Mouse (Mus musculus) forebrain, postnatal 0 days (tissue): ENCODE measurements at regions not wholly inside any gene's neighbourhood (a gene's known extent, or its start where the extent isn't known, plus 50 kb on each side); places are given as distances from the start of the nearest gene placed in this dataset.

ENCODE experiments used
- ATAC-seq: fragments of 200-750 bp; cut with Nextera tagmentation; 2 replicates; pipeline ENCODE4 v1.8.0; 2017; ENCODE audit warnings: mild to moderate bottlenecking, moderate library complexity
- DNase-seq: peaks from one replicate; pipeline ENCODE4 v3.0.0-alpha.2; 2015
- H3K27ac ChIP-seq: fragments of 300-500 bp; sonication (generic); 2 replicates; pipeline ENCODE4 v1.5.1; 2014; ENCODE audit warnings: low read depth, mild to moderate bottlenecking, antibody characterized with exemption, low read length, moderate library complexity, mixed read lengths
- H3K27me3 ChIP-seq: fragments of 300-500 bp; sonication (generic); 2 replicates; pipeline ENCODE4 v1.6.1; 2014; ENCODE audit warnings: mild to moderate bottlenecking, low read length, mixed read lengths; ENCODE audit not compliant: insufficient read depth
- H3K36me3 ChIP-seq: fragments of 300-500 bp; sonication (generic); 2 replicates; pipeline ENCODE4 v1.6.1; 2014; ENCODE audit warnings: mild to moderate bottlenecking, moderate library complexity; ENCODE audit not compliant: insufficient read depth
- H3K4me1 ChIP-seq: fragments of 300-500 bp; sonication (generic); 2 replicates; pipeline ENCODE4 v1.6.1; 2014; ENCODE audit warnings: antibody characterized with exemption; ENCODE audit not compliant: insufficient read depth
- H3K4me2 ChIP-seq: fragments of 300-500 bp; sonication (generic); 2 replicates; pipeline ENCODE4 v1.6.1; 2014; ENCODE audit warnings: low read depth, mild to moderate bottlenecking, moderate library complexity
- H3K4me3 ChIP-seq: fragments of 300-500 bp; sonication (generic); 2 replicates; pipeline ENCODE4 v1.5.1; 2014; ENCODE audit warnings: low read depth, low read length, mixed read lengths
- H3K9ac ChIP-seq: fragments of 300-500 bp; sonication (generic); 2 replicates; pipeline ENCODE4 v1.6.1; 2014; ENCODE audit warnings: mild to moderate bottlenecking
- H3K9me3 ChIP-seq: fragments of 300-500 bp; sonication (generic); 2 replicates; pipeline ENCODE4 v1.6.1; 2016; ENCODE audit warnings: low read length
- CTCF ChIP-seq: sonication (generic); IDR thresholded peaks from 2 replicates; pipeline ENCODE4 v1.5.1; 2016; ENCODE audit warnings: antibody characterized with exemption, control low read depth, low read depth
- WGBS: fragments of 180-500 bp; shearing (Covaris S2); extraction: QIAGEN DNeasy Blood & Tissue Kit; methylation state at CpG from one replicate; pipeline ENCODE4 v1.1.7; 2014; 5-methylcytosine and 5-hydroxymethylcytosine counted together

- ATAC-seq (peak; percentile 89), DNase-seq (peak; percentile 75)
- 8% methylated on average over 11 of the region's 11 CpGs for WGBS
- H3K4me3 ChIP-seq = peak overlapping the region; percentile 18
- TF ChIP-seq CTCF = no peak
- H3K27ac ChIP-seq = peak overlapping the region; percentile 66
- no peaks in the 10 kb centered on the region for H3K36me3 ChIP-seq
- H3K4me1 ChIP-seq = peaks cover 19% of the 10 kb centered on the region
- H3K4me2 ChIP-seq = peak overlapping the region; percentile 46
- no peaks in the 10 kb centered on the region for H3K9me3 ChIP-seq
- H3K9ac ChIP-seq = 0 out of 2 replicates have a peak overlapping the region, but pooled peaks have one; percentile 18
- H3K27me3 ChIP-seq = no peaks in the 10 kb centered on the region
Observed at GRCm38 (mm10) chr3:130963625-130964024, 146.6 kb upstream of the Lef1 start.

- 8% methylated on average over 12 of the region's 12 CpGs for WGBS
- peak overlapping the region; percentile 46 for H3K4me2 ChIP-seq
- peak; percentile 64 for ATAC-seq
- peak; percentile 59 for DNase-seq
- H3K27ac ChIP-seq = peak overlapping the region; percentile 66
- no peaks in the 10 kb centered on the region for H3K27me3 ChIP-seq
- H3K36me3 ChIP-seq = no peaks in the 10 kb centered on the region
- H3K9me3 ChIP-seq = no peaks in the 10 kb centered on the region
- peaks cover 19% of the 10 kb centered on the region for H3K4me1 ChIP-seq
- H3K9ac ChIP-seq = 0 out of 2 replicates have a peak overlapping the region, but pooled peaks have one; percentile 6
- TF ChIP-seq CTCF = no peak
- peak overlapping the region; percentile 18; the same call in 1 of the 2 replicates for H3K4me3 ChIP-seq
Observed at GRCm38 (mm10) chr3:130962701-130963472, 147.4 kb upstream of the Lef1 start.

DNA sequence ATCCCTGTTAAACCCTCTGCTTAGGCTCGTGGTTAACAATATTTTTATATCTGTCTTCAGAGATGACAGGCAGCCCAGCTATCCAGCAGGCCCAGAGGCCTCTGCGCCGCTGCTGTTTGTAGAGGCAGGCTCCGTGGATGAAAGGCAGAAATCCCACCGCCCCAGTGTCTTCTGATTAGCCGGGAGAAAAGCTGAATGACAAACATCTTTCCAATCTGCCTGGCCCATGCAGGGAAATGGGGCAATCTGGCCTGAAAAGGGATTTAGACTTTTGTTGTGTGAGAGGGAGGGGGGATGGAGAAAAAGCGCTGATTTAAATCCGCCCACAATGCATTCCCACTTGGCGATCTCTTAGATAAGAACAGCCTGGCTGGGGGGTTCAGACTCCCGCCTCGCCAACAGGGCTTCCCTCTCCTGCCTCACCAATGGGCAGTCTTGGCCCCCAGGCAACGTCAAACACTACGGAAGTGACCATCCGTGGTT, 148.1 kb upstream of the Lef1 start:
- Histone ChIP-seq H3K9ac (0 out of 2 replicates have a peak overlapping the region, but pooled peaks have one; percentile 6), H3K4me1 (peaks cover 19% of the 10 kb centered on the region), H3K9me3 (no peaks in the 10 kb centered on the region), H3K4me2 (peak overlapping the region; percentile 29; the same call in 1 of the 2 replicates), H3K27ac (no peak overlapping the region), H3K36me3 (no peaks in the 10 kb centered on the region), H3K4me3 (no peak overlapping the region), H3K27me3 (no peaks in the 10 kb centered on the region)
- ATAC-seq (peak; percentile 28), DNase-seq (peak; percentile 54)
- no peak for TF ChIP-seq CTCF
- WGBS = 9% methylated on average over 14 of the region's 14 CpGs

DNA sequence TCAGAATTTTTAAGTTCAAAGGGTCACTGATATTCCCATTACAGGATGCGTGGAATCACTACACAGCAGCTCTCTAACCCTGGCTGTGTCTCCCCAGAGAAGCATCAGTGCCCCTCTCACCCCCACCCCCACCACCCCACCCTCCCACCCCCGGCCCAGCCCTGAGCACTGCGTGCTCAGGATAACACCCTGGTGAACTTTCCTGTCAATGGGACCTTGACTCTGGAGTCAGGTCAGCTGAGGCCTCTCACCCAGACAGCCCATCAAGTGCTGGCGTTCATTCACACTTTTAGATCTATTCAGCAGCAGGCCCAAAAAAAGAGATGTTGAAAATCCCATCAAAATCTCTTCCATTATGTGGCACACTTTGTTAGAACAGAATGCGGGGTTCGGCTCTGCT, 148.6 kb upstream of the Lef1 start:
- 35% methylated on average over 6 of the region's 6 CpGs for WGBS
- DNase-seq = no peak
- no peak overlapping the region for H3K27ac ChIP-seq
- no peak for TF ChIP-seq CTCF
- H3K4me2 ChIP-seq = 0 out of 2 replicates have a peak overlapping the region, but pooled peaks have one; percentile 29
- no peaks in the 10 kb centered on the region for H3K9me3 ChIP-seq
- 0 out of 2 replicates have a peak overlapping the region, but pooled peaks have one; percentile 6 for H3K9ac ChIP-seq
- no peak; the same call in 1 of the 2 replicates for ATAC-seq
- peaks cover 19% of the 10 kb centered on the region for H3K4me1 ChIP-seq
- no peaks in the 10 kb centered on the region for H3K27me3 ChIP-seq
- no peak overlapping the region for H3K4me3 ChIP-seq
- H3K36me3 ChIP-seq = no peaks in the 10 kb centered on the region

- 52% methylated on average over 4 of the region's 4 CpGs for WGBS
- Histone ChIP-seq H3K27ac (no peak overlapping the region), H3K9me3 (no peaks in the 10 kb centered on the region), H3K27me3 (no peaks in the 10 kb centered on the region), H3K4me1 (no peaks in the 10 kb centered on the region), H3K4me2 (no peak overlapping the region), H3K36me3 (no peaks in the 10 kb centered on the region), H3K9ac (no peak overlapping the region), H3K4me3 (no peak overlapping the region)
- no peak for TF ChIP-seq CTCF
- ATAC-seq (no peak), DNase-seq (peak; percentile 64)
Observed at GRCm38 (mm10) chr3:130955958-130956357, 154.3 kb upstream of the Lef1 start.

DNA sequence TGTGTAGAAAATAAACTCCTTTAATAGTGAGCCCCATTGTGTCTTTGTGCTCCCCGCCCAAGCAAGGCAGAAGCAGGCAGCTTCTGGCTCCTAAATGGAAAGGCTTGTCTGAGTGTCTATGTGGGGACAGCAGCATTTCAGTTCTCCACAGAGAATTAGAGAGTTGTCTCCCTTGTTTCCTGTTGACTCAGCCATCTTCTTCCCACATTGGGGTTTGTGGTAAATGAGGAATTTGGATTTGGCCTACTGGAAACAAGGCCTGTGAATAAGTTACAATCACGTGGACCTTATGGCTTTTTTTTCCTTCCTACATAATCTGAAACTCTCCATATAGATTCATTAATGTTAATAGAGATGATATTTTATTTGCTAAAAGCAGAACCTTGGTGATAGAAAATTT, 158.9 kb upstream of the Lef1 start:
- ATAC-seq (no peak), DNase-seq (no peak)
- H3K27me3 ChIP-seq = no peaks in the 10 kb centered on the region
- H3K27ac ChIP-seq = no peak overlapping the region
- no peaks in the 10 kb centered on the region for H3K9me3 ChIP-seq
- no peaks in the 10 kb centered on the region for H3K36me3 ChIP-seq
- no peak overlapping the region for H3K4me3 ChIP-seq
- H3K4me2 ChIP-seq = no peak overlapping the region
- H3K4me1 ChIP-seq = peaks cover 8% of the 10 kb centered on the region; the same call in 1 of the 2 replicates
- no peak for TF ChIP-seq CTCF
- no peak overlapping the region for H3K9ac ChIP-seq
- 69% methylated on average over 2 of the region's 2 CpGs for WGBS

DNA sequence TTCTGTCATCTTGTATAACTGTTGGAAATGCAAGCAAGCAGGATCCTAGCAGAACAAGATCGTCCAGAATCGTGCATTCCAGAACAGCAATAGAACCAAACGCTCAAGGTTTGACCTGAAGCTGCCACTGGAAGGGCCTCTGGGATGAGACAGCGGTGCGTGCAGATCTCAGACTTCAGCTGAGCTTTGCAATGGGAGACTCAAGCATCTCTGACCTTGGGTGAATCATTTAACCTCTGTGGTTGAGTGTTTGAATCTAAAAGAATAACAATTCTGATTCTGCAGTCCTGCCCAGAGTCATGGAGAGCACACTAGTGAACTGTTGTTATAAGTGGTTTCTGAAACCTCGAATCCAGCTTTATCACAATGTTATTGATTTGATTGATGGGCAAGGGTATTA, 159.4 kb upstream of the Lef1 start:
- no peak overlapping the region for H3K9ac ChIP-seq
- ATAC-seq (no peak), DNase-seq (no peak)
- H3K4me3 ChIP-seq = no peak overlapping the region
- no peaks in the 10 kb centered on the region for H3K36me3 ChIP-seq
- TF ChIP-seq CTCF = no peak
- H3K4me1 ChIP-seq = peaks cover 8% of the 10 kb centered on the region; the same call in 1 of the 2 replicates
- H3K27ac ChIP-seq = no peak overlapping the region
- H3K27me3 ChIP-seq = no peaks in the 10 kb centered on the region
- no peaks in the 10 kb centered on the region for H3K9me3 ChIP-seq
- WGBS = 86% methylated on average over 6 of the region's 6 CpGs
- no peak overlapping the region for H3K4me2 ChIP-seq
